Mouse (Mus musculus) lung, postnatal 10 days (tissue): Measurements from ENCODE around the gene Myo5a.
"Not testable (repeated sequence)": the region's sequence is repeated elsewhere in the genome, so short reads cannot be mapped to it uniquely, and the experiment has no call there.

Experiments used
- DNase-seq: peaks from one replicate; pipeline ENCODE4 v3.0.0; 2021

Myo5a gene

GRCm38 (mm10) chr9:75209246-75209645 lies 138.4 kb downstream of the Myo5a start:
- no peak for DNase-seq

GRCm38 (mm10) chr9:75210269-75210668 lies 139.5 kb downstream of the Myo5a start:
- no peak for DNase-seq

- DNase-seq = no peak
Observed at GRCm38 (mm10) chr9:75214743-75215413, 144.1 kb downstream of the Myo5a start.

- no peak for DNase-seq
Observed at GRCm38 (mm10) chr9:75219942-75220341, 149.1 kb downstream of the Myo5a start.

- DNase-seq = peak; percentile 73
Observed at GRCm38 (mm10) chr9:75221420-75222287, 150.8 kb downstream of the Myo5a start.

GRCm38 (mm10) chr9:75231841-75232746 lies 161.3 kb downstream of the Myo5a start, which contains the start of gene Myo5c:
Myo5c (plus strand) TSS chr9:75232020.
- peak; percentile 72 for DNase-seq

GRCm38 (mm10) chr9:75232860-75233259 lies 162.0 kb downstream of the Myo5a start:
- no peak for DNase-seq

GRCm38 (mm10) chr9:75234271-75234741 lies 163.5 kb downstream of the Myo5a start:
- peak; percentile 40 for DNase-seq

GRCm38 (mm10) chr9:75234983-75235627 lies 164.3 kb downstream of the Myo5a start:
- no peak for DNase-seq

GRCm38 (mm10) chr9:75235696-75236095 lies 164.9 kb downstream of the Myo5a start:
- DNase-seq = no peak

- DNase-seq = peak; percentile 64
Observed at GRCm38 (mm10) chr9:75236416-75237308, 165.8 kb downstream of the Myo5a start.

- no peak for DNase-seq
Observed at GRCm38 (mm10) chr9:75238179-75238578, 167.4 kb downstream of the Myo5a start.

- DNase-seq = no peak
Observed at GRCm38 (mm10) chr9:75243052-75243451, 172.2 kb downstream of the Myo5a start.

- peak; percentile 66 for DNase-seq
Observed at GRCm38 (mm10) chr9:75243730-75244406, 173.1 kb downstream of the Myo5a start.

GRCm38 (mm10) chr9:75244527-75244926 lies 173.7 kb downstream of the Myo5a start:
- DNase-seq = no peak

GRCm38 (mm10) chr9:75246080-75246930 lies 175.5 kb downstream of the Myo5a start:
- DNase-seq = no peak

GRCm38 (mm10) chr9:75247870-75248269 lies 177.1 kb downstream of the Myo5a start:
- no peak for DNase-seq

GRCm38 (mm10) chr9:75248359-75248758 lies 177.5 kb downstream of the Myo5a start:
- no peak for DNase-seq

- no peak for DNase-seq
Observed at GRCm38 (mm10) chr9:75248874-75249273, 178.1 kb downstream of the Myo5a start.

- DNase-seq = not testable (repeated sequence)
Observed at GRCm38 (mm10) chr9:75253158-75253557, 182.3 kb downstream of the Myo5a start.
